Mouse (Mus musculus): ENCODE measurements around the gene Dnajb12. TPM values are rescaled to one million over a fixed set of nuclear protein-coding genes. Genes with fewer than 3 reads are reported as not detected.
A peak's percentile ranks its signal among the peaks of the same experiment; 100 is the strongest.

Gene Dnajb12
- polyA plus RNA-seq, 1 experiment, result 31.5 TPM

DNA sequence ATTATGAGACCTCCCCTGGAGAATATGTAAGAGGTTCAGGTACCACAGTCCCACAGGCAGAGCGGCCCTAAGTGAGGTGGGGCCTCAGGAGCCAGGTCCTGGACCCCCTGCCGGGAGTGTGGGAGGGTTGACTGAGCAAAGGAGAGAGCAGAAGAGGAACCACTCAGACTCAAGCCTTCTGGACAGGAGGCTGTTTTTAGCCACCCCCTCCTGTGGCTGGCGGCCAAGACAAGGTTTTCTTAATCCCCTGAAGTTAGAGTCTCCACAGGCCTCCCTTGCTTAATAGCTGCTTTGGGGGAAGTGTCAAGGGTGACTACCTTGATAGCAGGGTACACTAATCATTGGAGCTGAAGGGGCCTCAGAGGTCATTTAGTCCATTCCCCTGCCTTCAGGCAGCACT is 44.9 kb downstream of the Dnajb12 start:
- Histone ChIP-seq H3K27ac (ENCODE audit: insufficient read depth, low read length) (peak overlapping the region; percentile 30; the same call in 1 of the 2 replicates), H3K4me3 (ENCODE audit: insufficient read depth, low read length) (no peak overlapping the region), H3K4me1 (ENCODE audit: control insufficient read depth, insufficient read depth, low read length) (peaks cover 4% of the 10 kb centered on the region; the same call in 1 of the 2 replicates)
- TF ChIP-seq POLR2A (IDR thresholded peaks at IDR 0.05; ENCODE audit: low read depth, low read length), result no peak
- no peak for TF ChIP-seq CTCF (IDR thresholded peaks at IDR 0.05; ENCODE audit: borderline replicate concordance, insufficient read depth, low read length)

DNA sequence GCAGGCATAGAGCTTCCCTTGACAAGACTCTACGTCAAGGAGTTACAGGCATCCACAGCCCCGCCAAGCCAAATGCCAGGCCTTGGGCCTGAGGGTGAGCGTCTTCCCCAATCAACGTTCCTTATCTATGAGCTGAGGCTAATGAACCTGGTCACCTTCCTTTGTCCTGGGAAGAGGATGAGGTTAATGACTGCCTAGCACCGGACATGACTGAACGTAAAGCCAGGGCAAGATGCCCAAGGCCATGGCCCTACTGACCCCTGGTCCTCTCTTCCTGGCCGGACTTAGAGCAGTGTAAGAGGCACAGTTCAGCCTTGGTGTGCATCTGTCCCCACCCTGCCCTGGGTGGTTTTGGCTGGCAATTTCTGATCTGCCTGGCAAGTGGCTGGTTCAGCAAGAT is 49.8 kb downstream of the Dnajb12 start:
- TF ChIP-seq POLR2A (IDR thresholded peaks at IDR 0.05; ENCODE audit: low read depth, low read length), result no peak
- Histone ChIP-seq H3K27ac (ENCODE audit: insufficient read depth, low read length) (no peak overlapping the region), H3K4me1 (ENCODE audit: control insufficient read depth, insufficient read depth, low read length) (0 out of 2 replicates have a peak, but pooled peaks cover under 1% of the 10 kb centered on the region), H3K4me3 (ENCODE audit: insufficient read depth, low read length) (no peak overlapping the region)

DNA sequence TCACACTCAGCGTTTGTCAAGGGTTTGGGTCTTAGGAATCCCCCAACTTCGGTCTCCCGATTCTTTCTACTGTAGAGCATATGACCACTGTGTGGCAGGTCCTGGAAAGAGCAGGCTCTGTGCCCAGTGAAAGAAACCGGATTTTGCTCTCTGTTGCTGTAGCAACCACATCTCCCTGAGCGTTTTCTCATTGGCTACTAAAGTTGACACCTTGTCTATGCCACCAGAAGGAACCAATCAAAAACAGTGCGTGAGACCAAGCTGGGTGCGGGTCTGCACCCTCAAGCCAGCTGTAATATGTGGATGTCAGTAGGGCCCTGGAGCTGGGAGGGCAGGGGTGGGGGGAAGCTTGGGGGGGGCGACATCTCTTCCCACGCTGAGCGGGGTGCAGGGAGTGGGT is 51.6 kb downstream of the Dnajb12 start:
- Histone ChIP-seq H3K4me3 (ENCODE audit: insufficient read depth, low read length) (no peak overlapping the region), H3K27ac (ENCODE audit: insufficient read depth, low read length) (no peak overlapping the region), H3K4me1 (ENCODE audit: control insufficient read depth, insufficient read depth, low read length) (no peaks in the 10 kb centered on the region)
- TF ChIP-seq POLR2A (IDR thresholded peaks at IDR 0.05; ENCODE audit: low read depth, low read length) (no peak), CTCF (IDR thresholded peaks at IDR 0.05; ENCODE audit: borderline replicate concordance, insufficient read depth, low read length) (no peak)

DNA sequence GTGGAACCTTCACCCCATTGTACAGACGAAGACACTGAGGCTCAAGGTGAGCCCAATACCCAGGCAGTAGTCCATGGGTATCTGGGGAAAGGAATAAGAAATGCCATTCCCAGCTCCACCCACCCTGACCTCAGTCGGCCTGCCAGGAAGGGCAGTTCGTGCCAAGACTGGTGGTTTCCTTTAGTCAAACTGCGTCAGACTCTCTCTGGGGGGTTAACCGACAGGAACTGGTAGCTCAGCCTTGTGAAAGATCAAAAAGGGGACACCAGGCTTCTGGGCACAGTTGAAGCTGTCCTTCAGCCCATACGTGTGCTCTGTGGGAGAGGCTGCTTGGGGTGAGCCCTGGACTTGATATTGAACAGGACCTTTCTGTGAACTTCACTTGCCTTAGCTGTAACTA is 53.2 kb downstream of the Dnajb12 start:
- TF ChIP-seq POLR2A (IDR thresholded peaks at IDR 0.05; ENCODE audit: low read depth, low read length) (no peak), CTCF (IDR thresholded peaks at IDR 0.05; ENCODE audit: borderline replicate concordance, insufficient read depth, low read length) (no peak)
- Histone ChIP-seq H3K4me1 (ENCODE audit: control insufficient read depth, insufficient read depth, low read length) (no peaks in the 10 kb centered on the region), H3K4me3 (ENCODE audit: insufficient read depth, low read length) (no peak overlapping the region), H3K27ac (ENCODE audit: insufficient read depth, low read length) (no peak overlapping the region)

DNA sequence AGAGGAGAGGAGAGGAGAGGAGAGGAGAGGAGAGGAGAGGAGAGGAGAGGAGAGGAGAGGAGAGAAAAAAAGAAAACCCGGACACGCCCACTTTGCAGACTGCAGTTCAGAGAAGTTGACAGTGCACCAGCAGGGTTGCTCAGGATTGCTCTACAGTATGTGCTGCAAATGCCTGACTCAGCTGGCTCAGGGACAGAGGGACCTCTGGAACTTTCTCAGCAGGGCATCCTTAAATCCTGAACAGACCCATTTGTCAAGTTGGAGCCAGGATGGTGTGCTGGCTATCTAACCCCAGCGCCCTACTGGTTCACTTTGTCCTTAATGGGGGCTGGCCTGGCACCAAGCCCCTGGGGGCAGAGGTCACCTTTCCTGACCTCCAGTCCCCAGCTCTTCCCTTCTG is 54.7 kb downstream of the Dnajb12 start:
- Histone ChIP-seq H3K4me3 (ENCODE audit: insufficient read depth, low read length) (no peak overlapping the region), H3K27ac (ENCODE audit: insufficient read depth, low read length) (no peak overlapping the region), H3K4me1 (ENCODE audit: control insufficient read depth, insufficient read depth, low read length) (no peaks in the 10 kb centered on the region)
- TF ChIP-seq CTCF (IDR thresholded peaks at IDR 0.05; ENCODE audit: borderline replicate concordance, insufficient read depth, low read length) (no peak), POLR2A (IDR thresholded peaks at IDR 0.05; ENCODE audit: low read depth, low read length) (no peak)

DNA sequence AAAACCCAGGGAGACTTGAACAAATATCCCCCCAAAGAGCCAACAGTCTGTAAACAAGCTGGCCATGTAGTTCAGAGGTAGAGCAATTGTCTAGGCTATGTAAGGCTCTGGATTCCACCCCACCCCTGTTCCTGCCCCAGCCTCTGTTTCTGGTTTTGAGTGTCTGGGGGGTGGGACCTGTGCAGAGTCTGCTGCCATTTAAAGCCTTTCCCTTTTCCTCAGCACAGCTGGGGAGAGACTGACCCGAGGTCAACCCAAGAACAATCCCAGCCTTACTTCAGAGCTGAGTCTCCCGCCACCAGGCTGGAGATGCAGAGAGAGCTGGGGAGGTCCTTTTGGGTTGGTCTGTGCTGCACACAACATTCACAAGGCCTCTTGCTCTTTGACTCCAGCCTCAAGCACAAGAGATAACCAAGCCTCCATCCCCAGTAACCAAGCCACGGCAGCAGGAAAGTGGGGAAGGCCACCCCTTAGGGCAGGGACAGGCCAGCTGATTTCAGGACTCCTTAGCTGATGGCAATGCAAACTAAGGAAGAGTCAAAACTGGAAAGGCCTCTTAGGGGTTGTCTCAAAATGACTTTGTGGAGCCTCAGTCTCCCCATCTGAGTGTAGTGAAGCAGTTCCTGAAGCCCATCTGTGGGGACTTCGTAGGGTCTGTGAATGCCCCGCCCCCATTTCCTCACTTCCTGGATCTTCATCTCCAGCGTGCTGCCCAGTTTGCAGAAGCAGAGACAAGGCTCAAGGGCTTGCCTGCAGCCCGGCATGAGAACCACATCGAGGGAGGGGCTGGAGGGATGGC is 56.9 kb downstream of the Dnajb12 start:
- H3K27ac ChIP-seq (ENCODE audit: insufficient read depth, low read length), result no peak overlapping the region
- TF ChIP-seq CTCF (IDR thresholded peaks at IDR 0.05; ENCODE audit: borderline replicate concordance, insufficient read depth, low read length), result no peak
- TF ChIP-seq POLR2A (IDR thresholded peaks at IDR 0.05; ENCODE audit: low read depth, low read length), result no peak
- no peak overlapping the region for H3K4me3 ChIP-seq (ENCODE audit: insufficient read depth, low read length)
- H3K4me1 ChIP-seq (ENCODE audit: control insufficient read depth, insufficient read depth, low read length), result no peaks in the 10 kb centered on the region

DNA sequence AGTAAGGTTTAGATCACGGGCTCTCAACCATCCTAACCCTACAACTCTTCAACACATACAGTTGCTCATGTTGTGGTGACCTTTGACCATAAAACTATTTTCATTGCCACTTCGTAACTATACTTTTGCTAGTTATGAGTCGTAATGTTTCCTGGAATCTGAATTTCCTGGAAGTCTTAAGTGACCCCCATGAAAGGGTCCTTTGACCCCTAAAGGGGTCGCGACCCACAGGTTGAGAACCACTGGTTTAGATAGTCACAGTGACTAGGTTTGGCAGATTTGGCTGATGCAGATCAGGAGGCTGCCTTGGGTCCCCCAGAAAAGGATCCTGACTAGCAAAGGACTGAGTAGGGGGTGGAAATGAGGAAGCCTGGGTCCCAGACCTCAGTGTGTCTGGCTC is 59.3 kb downstream of the Dnajb12 start:
- H3K4me3 ChIP-seq (ENCODE audit: insufficient read depth, low read length), result no peak overlapping the region
- no peak for TF ChIP-seq CTCF (IDR thresholded peaks at IDR 0.05; ENCODE audit: borderline replicate concordance, insufficient read depth, low read length)
- TF ChIP-seq POLR2A (IDR thresholded peaks at IDR 0.05; ENCODE audit: low read depth, low read length), result no peak
- peaks cover 8% of the 10 kb centered on the region; the same call in 1 of the 2 replicates for H3K4me1 ChIP-seq (ENCODE audit: control insufficient read depth, insufficient read depth, low read length)
- no peak overlapping the region for H3K27ac ChIP-seq (ENCODE audit: insufficient read depth, low read length)

DNA sequence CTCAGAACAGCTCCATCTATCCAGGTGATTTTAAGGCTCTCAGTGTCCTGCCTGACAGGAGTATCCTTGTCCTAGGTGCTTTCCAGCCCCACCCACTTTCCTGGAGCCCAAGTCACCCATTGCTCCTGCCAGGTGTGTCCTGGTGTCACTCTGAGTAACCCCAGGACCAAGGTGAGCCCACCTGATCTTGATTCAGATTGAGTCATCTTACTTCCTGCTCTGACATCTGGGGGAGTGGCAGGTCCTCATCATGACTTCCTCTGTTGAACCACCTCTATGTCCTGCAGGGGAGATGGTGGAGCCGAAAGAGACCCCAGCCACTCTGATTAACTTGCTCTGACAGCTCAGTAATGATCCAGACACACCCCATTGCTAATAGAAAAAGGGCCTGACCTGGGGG is 59.7 kb downstream of the Dnajb12 start:
- H3K4me3 ChIP-seq (ENCODE audit: insufficient read depth, low read length), result no peak overlapping the region
- H3K27ac ChIP-seq (ENCODE audit: insufficient read depth, low read length), result no peak overlapping the region
- TF ChIP-seq CTCF (IDR thresholded peaks at IDR 0.05; ENCODE audit: borderline replicate concordance, insufficient read depth, low read length) (no peak), POLR2A (IDR thresholded peaks at IDR 0.05; ENCODE audit: low read depth, low read length) (no peak)
- peaks cover 8% of the 10 kb centered on the region; the same call in 1 of the 2 replicates for H3K4me1 ChIP-seq (ENCODE audit: control insufficient read depth, insufficient read depth, low read length)

DNA sequence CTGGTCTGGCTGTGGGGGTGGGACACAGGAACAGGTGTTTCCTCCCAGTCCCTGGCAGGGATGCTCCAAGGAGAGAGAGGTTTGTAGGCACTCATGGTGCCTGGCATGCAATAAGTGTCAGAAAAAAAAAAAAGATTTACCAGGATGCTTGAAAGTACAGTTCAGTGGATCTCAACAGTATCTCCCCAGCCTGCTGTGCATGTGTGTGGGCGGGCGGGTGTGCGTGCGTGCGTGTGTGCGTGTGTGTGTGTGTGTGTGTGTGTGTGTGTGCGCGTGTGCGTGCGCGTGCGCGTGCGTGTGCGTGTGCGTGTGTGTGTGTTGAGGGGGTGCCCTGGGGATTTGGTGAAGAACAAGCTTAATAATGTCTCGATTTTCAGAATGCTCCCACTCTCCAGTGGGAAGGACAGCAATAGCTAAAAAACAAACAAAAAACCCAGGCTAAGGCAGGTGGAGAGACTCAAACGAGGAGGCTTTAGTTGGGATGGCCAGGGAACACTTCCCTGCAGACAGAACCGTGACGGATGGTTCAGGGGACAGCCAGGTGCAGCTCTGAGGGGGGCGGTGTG is 63.0 kb downstream of the Dnajb12 start:
- H3K27ac ChIP-seq (ENCODE audit: insufficient read depth, low read length), result peak overlapping the region; percentile 15; the same call in 1 of the 2 replicates
- peaks cover 8% of the 10 kb centered on the region; the same call in 1 of the 2 replicates for H3K4me1 ChIP-seq (ENCODE audit: control insufficient read depth, insufficient read depth, low read length)
- TF ChIP-seq POLR2A (IDR thresholded peaks at IDR 0.05; ENCODE audit: low read depth, low read length) (no peak), CTCF (IDR thresholded peaks at IDR 0.05; ENCODE audit: borderline replicate concordance, insufficient read depth, low read length) (no peak)
- H3K4me3 ChIP-seq (ENCODE audit: insufficient read depth, low read length), result no peak overlapping the region

DNA sequence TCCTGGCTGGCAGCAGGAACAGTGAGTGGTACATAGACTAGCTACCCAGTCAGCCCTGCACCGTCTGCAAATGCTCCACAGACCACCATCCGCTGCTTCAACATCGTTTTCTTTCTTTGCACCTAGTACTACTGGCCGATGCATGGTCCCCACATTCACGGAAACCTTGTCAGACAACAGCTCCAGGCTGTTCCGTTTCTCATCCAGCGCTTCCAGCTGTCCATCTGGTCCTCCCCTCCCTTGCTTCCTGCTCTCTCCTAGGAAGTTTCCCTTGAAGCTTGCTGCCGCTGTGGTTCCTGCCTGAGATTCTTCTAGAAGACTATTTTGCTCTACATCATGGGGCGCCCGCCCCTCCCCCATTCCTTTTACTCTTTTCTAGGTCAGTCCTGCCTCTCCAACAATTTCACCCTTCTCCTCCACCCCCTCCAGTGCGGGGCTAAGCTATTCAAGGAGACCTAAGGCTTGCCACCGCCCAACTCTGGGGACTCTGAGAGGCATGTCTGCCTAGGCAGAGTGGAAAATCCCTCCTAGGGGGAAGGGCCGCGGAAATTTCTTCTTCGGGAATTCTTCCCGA is 63.6 kb downstream of the Dnajb12 start:
- Histone ChIP-seq H3K4me3 (ENCODE audit: insufficient read depth, low read length) (no peak overlapping the region), H3K4me1 (ENCODE audit: control insufficient read depth, insufficient read depth, low read length) (peaks cover 9% of the 10 kb centered on the region; the same call in 1 of the 2 replicates), H3K27ac (ENCODE audit: insufficient read depth, low read length) (peak overlapping the region; percentile 32)
- 0 out of 2 replicates have a peak, but pooled peaks have one; percentile 6 for TF ChIP-seq POLR2A (IDR thresholded peaks at IDR 0.05; ENCODE audit: low read depth, low read length)
- no peak for TF ChIP-seq CTCF (IDR thresholded peaks at IDR 0.05; ENCODE audit: borderline replicate concordance, insufficient read depth, low read length)
